Mouse (Mus musculus) erythroid progenitor cell, adult 5-6 weeks (primary cell): ENCODE data around the gene Ddx39. TPM values are rescaled to one million over a fixed set of nuclear protein-coding genes. Genes with fewer than 3 reads are reported as not detected.
A peak's percentile ranks its signal among the peaks of the same experiment; 100 is the strongest.

Experiments used
- ATAC-seq: replicated peaks from 2 replicates; pipeline ENCODE4 v1.8.0; 2016; ENCODE audit warnings: moderate number of reproducible peaks, mild to moderate bottlenecking, moderate TSS enrichment, inconsistent platforms; ENCODE audit not compliant: poor library complexity, low FRiP score, severe bottlenecking
- total RNA-seq, 2 experiments: library from RNA; stranded (forward) in 1 of 2; stranded (reverse) in 1 of 2; fragments of 150-400 nt in 1 of 2; fragments of 186-747, 209-891 nt in 1 of 2; gene quantifications; 2 replicates each; pipeline versions ENCODE4 v1.2.3 to v1.2.4; 2015 to 2017; ENCODE audit warnings: low replicate concordance in 2 of 2

The Ddx39 gene
- total RNA-seq, 2 experiments from 2014 or later, result 47.4 to 90.1 TPM

GRCm38 (mm10) chr8:83698291-83698660 is 16.7 kb upstream of the Ddx39 start:
- peak; percentile 36 for ATAC-seq

GRCm38 (mm10) chr8:83698661-83699453 is 16.1 kb upstream of the Ddx39 start, which contains the start of gene Pkn1:
Pkn1 (minus strand) TSS chr8:83699179.
- ATAC-seq, result peak; percentile 86

- no peak for ATAC-seq
These were observed 15.4 kb upstream of the Ddx39 start for GRCm38 (mm10) chr8:83699566-83699965.

- no peak for ATAC-seq
These were observed 14.4 kb upstream of the Ddx39 start for GRCm38 (mm10) chr8:83700423-83701085.

- no peak for ATAC-seq
These were observed 11.6 kb upstream of the Ddx39 start for GRCm38 (mm10) chr8:83703426-83703825.

GRCm38 (mm10) chr8:83706411-83706810 is 8.6 kb upstream of the Ddx39 start:
- ATAC-seq, result no peak

GRCm38 (mm10) chr8:83707554-83707953 is 7.4 kb upstream of the Ddx39 start:
- ATAC-seq, result no peak

- ATAC-seq, result peak; percentile 45
These were observed 324 bp upstream of the Ddx39 start for GRCm38 (mm10) chr8:83714676-83715030.

- no peak; the same call in 1 of the 2 replicates for ATAC-seq
These were observed 794 bp downstream of the Ddx39 start for GRCm38 (mm10) chr8:83715771-83716170.

GRCm38 (mm10) chr8:83716563-83716962 is 1.6 kb downstream of the Ddx39 start:
- ATAC-seq, result 0 out of 2 replicates have a peak, but pooled peaks have one; percentile 17

GRCm38 (mm10) chr8:83719048-83719447 is 4.1 kb downstream of the Ddx39 start:
- ATAC-seq, result no peak

GRCm38 (mm10) chr8:83719693-83720092 is 4.7 kb downstream of the Ddx39 start:
- ATAC-seq, result no peak

GRCm38 (mm10) chr8:83721405-83722025 is 6.5 kb downstream of the Ddx39 start:
- no peak for ATAC-seq

- ATAC-seq, result no peak
These were observed 7.7 kb downstream of the Ddx39 start for GRCm38 (mm10) chr8:83722631-83723030.

- ATAC-seq, result no peak
These were observed 8.6 kb downstream of the Ddx39 start for GRCm38 (mm10) chr8:83723447-83724083.

- ATAC-seq, result peak; percentile 59
These were observed 9.9 kb downstream of the Ddx39 start for GRCm38 (mm10) chr8:83724697-83725482.

GRCm38 (mm10) chr8:83725521-83726102 is 10.6 kb downstream of the Ddx39 start:
- no peak for ATAC-seq

GRCm38 (mm10) chr8:83729009-83729807 is 14.2 kb downstream of the Ddx39 start:
- no peak; the same call in 1 of the 2 replicates for ATAC-seq
